Mouse (Mus musculus): ENCODE measurements around the gene Tfpi. TPM values are rescaled to one million over a fixed set of nuclear protein-coding genes. Genes with fewer than 3 reads are reported as not detected.

Gene Tfpi
- polyA plus RNA-seq, 1 experiment from 2014 or later: 21.8 TPM

- Histone ChIP-seq H3K27me3 (ENCODE audit: control insufficient read depth, insufficient read depth, low read length) (no peaks in the 10 kb centered on the region), H3K27ac (ENCODE audit: low read depth, low read length) (no peak overlapping the region), H3K4me3 (ENCODE audit: low read depth, low read length) (no peak overlapping the region), H3K9ac (ENCODE audit: low read depth, low read length) (no peak overlapping the region), H3K36me3 (ENCODE audit: control insufficient read depth, insufficient read depth, low read length) (no peaks in the 10 kb centered on the region), H3K9me3 (ENCODE audit: control insufficient read depth, low read length) (no peaks in the 10 kb centered on the region), H3K4me1 (replicated peaks; ENCODE audit: control insufficient read depth, insufficient read depth, low read length) (no peaks in the 10 kb centered on the region), H3K4me2 (replicated peaks; ENCODE audit: low read depth, low read length) (no peak overlapping the region)
- DNase-seq (ENCODE audit: low spot score) (no peak), ATAC-seq (ENCODE audit: low FRiP score) (no peak)
- 94% methylated on average over 3 of the region's 3 CpGs for WGBS
These were observed 14.2 kb downstream of the Tfpi start for GRCm38 (mm10) chr2:84462411-84462810.

GRCm38 (mm10) chr2:84459651-84460177 is 16.9 kb downstream of the Tfpi start:
- no peak for ATAC-seq (ENCODE audit: low FRiP score)

GRCm38 (mm10) chr2:84457221-84457620 is 19.4 kb downstream of the Tfpi start:
- Histone ChIP-seq H3K36me3 (ENCODE audit: control insufficient read depth, insufficient read depth, low read length) (no peaks in the 10 kb centered on the region), H3K9ac (ENCODE audit: low read depth, low read length) (no peak overlapping the region), H3K27me3 (ENCODE audit: control insufficient read depth, insufficient read depth, low read length) (no peaks in the 10 kb centered on the region), H3K9me3 (ENCODE audit: control insufficient read depth, low read length) (no peaks in the 10 kb centered on the region), H3K4me2 (replicated peaks; ENCODE audit: low read depth, low read length) (no peak overlapping the region), H3K4me1 (replicated peaks; ENCODE audit: control insufficient read depth, insufficient read depth, low read length) (no peaks in the 10 kb centered on the region), H3K27ac (ENCODE audit: low read depth, low read length) (no peak overlapping the region), H3K4me3 (ENCODE audit: low read depth, low read length) (no peak overlapping the region)
- WGBS: 90% methylated on average over 6 of the region's 6 CpGs
- ATAC-seq (ENCODE audit: low FRiP score): no peak
- no peak for DNase-seq (ENCODE audit: low spot score)

More at GRCm38 (mm10) chr2:84459651-84460177, 16.9 kb downstream of the Tfpi start:
- Histone ChIP-seq H3K9me3 (ENCODE audit: control insufficient read depth, low read length) (no peaks in the 10 kb centered on the region), H3K4me2 (replicated peaks; ENCODE audit: low read depth, low read length) (no peak overlapping the region), H3K36me3 (ENCODE audit: control insufficient read depth, insufficient read depth, low read length) (no peaks in the 10 kb centered on the region), H3K27ac (ENCODE audit: low read depth, low read length) (no peak overlapping the region), H3K4me3 (ENCODE audit: low read depth, low read length) (no peak overlapping the region), H3K9ac (ENCODE audit: low read depth, low read length) (no peak overlapping the region), H3K4me1 (replicated peaks; ENCODE audit: control insufficient read depth, insufficient read depth, low read length) (no peaks in the 10 kb centered on the region), H3K27me3 (ENCODE audit: control insufficient read depth, insufficient read depth, low read length) (no peaks in the 10 kb centered on the region)
- DNase-seq (ENCODE audit: low spot score): no peak
- 77% methylated on average over 11 of the region's 11 CpGs for WGBS

GRCm38 (mm10) chr2:84455236-84455799 is 21.3 kb downstream of the Tfpi start:
- no peak overlapping the region for H3K9ac ChIP-seq (ENCODE audit: low read depth, low read length)
- H3K27me3 ChIP-seq (ENCODE audit: control insufficient read depth, insufficient read depth, low read length): no peaks in the 10 kb centered on the region
- H3K27ac ChIP-seq (ENCODE audit: low read depth, low read length): no peak overlapping the region
- DNase-seq (ENCODE audit: low spot score) (peak; percentile 80), ATAC-seq (ENCODE audit: low FRiP score) (peak; percentile 80; the same call in 1 of the 2 replicates)
- no peak overlapping the region for H3K4me3 ChIP-seq (ENCODE audit: low read depth, low read length)
- no peaks in the 10 kb centered on the region for H3K9me3 ChIP-seq (ENCODE audit: control insufficient read depth, low read length)
- H3K36me3 ChIP-seq (ENCODE audit: control insufficient read depth, insufficient read depth, low read length): no peaks in the 10 kb centered on the region
- H3K4me1 ChIP-seq (replicated peaks; ENCODE audit: control insufficient read depth, insufficient read depth, low read length): no peaks in the 10 kb centered on the region
- no peak overlapping the region for H3K4me2 ChIP-seq (replicated peaks; ENCODE audit: low read depth, low read length)
- WGBS: 13% methylated on average over 5 of the region's 5 CpGs

GRCm38 (mm10) chr2:84454551-84455235 is 21.9 kb downstream of the Tfpi start:
- H3K27me3 ChIP-seq (ENCODE audit: control insufficient read depth, insufficient read depth, low read length): no peaks in the 10 kb centered on the region
- H3K4me1 ChIP-seq (replicated peaks; ENCODE audit: control insufficient read depth, insufficient read depth, low read length): no peaks in the 10 kb centered on the region
- no peak overlapping the region for H3K4me2 ChIP-seq (replicated peaks; ENCODE audit: low read depth, low read length)
- H3K9me3 ChIP-seq (ENCODE audit: control insufficient read depth, low read length): no peaks in the 10 kb centered on the region
- WGBS: 62% methylated on average over 10 of the region's 10 CpGs
- H3K4me3 ChIP-seq (ENCODE audit: low read depth, low read length): no peak overlapping the region
- DNase-seq (ENCODE audit: low spot score) (no peak), ATAC-seq (ENCODE audit: low FRiP score) (peak; percentile 48; the same call in 1 of the 2 replicates)
- H3K27ac ChIP-seq (ENCODE audit: low read depth, low read length): no peak overlapping the region
- no peak overlapping the region for H3K9ac ChIP-seq (ENCODE audit: low read depth, low read length)
- no peaks in the 10 kb centered on the region for H3K36me3 ChIP-seq (ENCODE audit: control insufficient read depth, insufficient read depth, low read length)

GRCm38 (mm10) chr2:84454051-84454450 is 22.5 kb downstream of the Tfpi start:
- H3K4me2 ChIP-seq (replicated peaks; ENCODE audit: low read depth, low read length): no peak overlapping the region
- H3K27me3 ChIP-seq (ENCODE audit: control insufficient read depth, insufficient read depth, low read length): no peaks in the 10 kb centered on the region
- peak; percentile 79 for DNase-seq (ENCODE audit: low spot score)
- H3K9ac ChIP-seq (ENCODE audit: low read depth, low read length): no peak overlapping the region
- no peaks in the 10 kb centered on the region for H3K36me3 ChIP-seq (ENCODE audit: control insufficient read depth, insufficient read depth, low read length)
- H3K4me3 ChIP-seq (ENCODE audit: low read depth, low read length): no peak overlapping the region
- H3K4me1 ChIP-seq (replicated peaks; ENCODE audit: control insufficient read depth, insufficient read depth, low read length): no peaks in the 10 kb centered on the region
- no peaks in the 10 kb centered on the region for H3K9me3 ChIP-seq (ENCODE audit: control insufficient read depth, low read length)
- H3K27ac ChIP-seq (ENCODE audit: low read depth, low read length): no peak overlapping the region
- ATAC-seq (ENCODE audit: low FRiP score): peak; percentile 54; the same call in 1 of the 2 replicates
- 17% methylated on average over 5 of the region's 5 CpGs for WGBS

- WGBS: 91% methylated on average over 1 of the region's 1 CpGs
- Histone ChIP-seq H3K27me3 (ENCODE audit: control insufficient read depth, insufficient read depth, low read length) (no peaks in the 10 kb centered on the region), H3K4me3 (ENCODE audit: low read depth, low read length) (no peak overlapping the region), H3K4me2 (replicated peaks; ENCODE audit: low read depth, low read length) (no peak overlapping the region), H3K36me3 (ENCODE audit: control insufficient read depth, insufficient read depth, low read length) (no peaks in the 10 kb centered on the region), H3K9ac (ENCODE audit: low read depth, low read length) (no peak overlapping the region), H3K9me3 (ENCODE audit: control insufficient read depth, low read length) (no peaks in the 10 kb centered on the region), H3K27ac (ENCODE audit: low read depth, low read length) (no peak overlapping the region), H3K4me1 (replicated peaks; ENCODE audit: control insufficient read depth, insufficient read depth, low read length) (no peaks in the 10 kb centered on the region)
- no peak for DNase-seq (ENCODE audit: low spot score)
- ATAC-seq (ENCODE audit: low FRiP score): no peak
These were observed 31.1 kb downstream of the Tfpi start for GRCm38 (mm10) chr2:84445499-84445898.

GRCm38 (mm10) chr2:84441940-84442339 is 34.6 kb downstream of the Tfpi start:
- no peaks in the 10 kb centered on the region for H3K27me3 ChIP-seq (ENCODE audit: control insufficient read depth, insufficient read depth, low read length)
- H3K36me3 ChIP-seq (ENCODE audit: control insufficient read depth, insufficient read depth, low read length): no peaks in the 10 kb centered on the region
- no peak for ATAC-seq (ENCODE audit: low FRiP score)
- no peaks in the 10 kb centered on the region for H3K9me3 ChIP-seq (ENCODE audit: control insufficient read depth, low read length)
- H3K4me1 ChIP-seq (replicated peaks; ENCODE audit: control insufficient read depth, insufficient read depth, low read length): no peaks in the 10 kb centered on the region
- DNase-seq (ENCODE audit: low spot score): no peak
- no peak overlapping the region for H3K9ac ChIP-seq (ENCODE audit: low read depth, low read length)
- H3K4me3 ChIP-seq (ENCODE audit: low read depth, low read length): no peak overlapping the region
- 93% methylated on average over 5 of the region's 5 CpGs for WGBS
- H3K4me2 ChIP-seq (replicated peaks; ENCODE audit: low read depth, low read length): no peak overlapping the region
- no peak overlapping the region for H3K27ac ChIP-seq (ENCODE audit: low read depth, low read length)

- Histone ChIP-seq H3K27ac (ENCODE audit: low read depth, low read length) (no peak overlapping the region), H3K4me3 (ENCODE audit: low read depth, low read length) (no peak overlapping the region), H3K4me1 (replicated peaks; ENCODE audit: control insufficient read depth, insufficient read depth, low read length) (no peaks in the 10 kb centered on the region), H3K27me3 (ENCODE audit: control insufficient read depth, insufficient read depth, low read length) (no peaks in the 10 kb centered on the region), H3K9me3 (ENCODE audit: control insufficient read depth, low read length) (no peaks in the 10 kb centered on the region), H3K9ac (ENCODE audit: low read depth, low read length) (no peak overlapping the region), H3K36me3 (ENCODE audit: control insufficient read depth, insufficient read depth, low read length) (no peaks in the 10 kb centered on the region), H3K4me2 (replicated peaks; ENCODE audit: low read depth, low read length) (no peak overlapping the region)
- peak; percentile 60 for DNase-seq (ENCODE audit: low spot score)
- ATAC-seq (ENCODE audit: low FRiP score): peak; percentile 56; the same call in 1 of the 2 replicates
- 56% methylated on average over 11 of the region's 11 CpGs for WGBS
These were observed 46.9 kb downstream of the Tfpi start for GRCm38 (mm10) chr2:84429724-84430123.

Measured in hindbrain, embryonic 11.5 days (tissue).